Mouse (Mus musculus) stomach, embryonic 15.5 days (tissue): Measurements from ENCODE around the gene Clec2d. TPM values are rescaled to one million over a fixed set of nuclear protein-coding genes. Genes with fewer than 3 reads are reported as not detected.
"Not testable (repeated sequence)": the region's sequence is repeated elsewhere in the genome, so short reads cannot be mapped to it uniquely, and the experiment has no call there.

Experiments
- ATAC-seq: fragments of 200-750 bp; cut with Nextera tagmentation; 2 replicates; pipeline ENCODE4 v1.8.0; 2017; ENCODE audit warnings: low read depth, moderate number of reproducible peaks, moderate TSS enrichment; ENCODE audit not compliant: insufficient read depth, low FRiP score
- H3K27ac ChIP-seq: fragments of 300-500 bp; sonication (generic); 2 replicates; pipeline ENCODE4 v1.5.1; 2015; ENCODE audit warnings: mild to moderate bottlenecking, inconsistent platforms
- H3K27me3 ChIP-seq: fragments of 300-500 bp; sonication (generic); replicated peaks from 2 replicates; pipeline ENCODE4 v1.6.1; 2015; ENCODE audit warnings: inconsistent platforms
- H3K36me3 ChIP-seq: fragments of 300-500 bp; sonication (generic); 2 replicates; pipeline ENCODE4 v1.6.1; 2015; ENCODE audit warnings: inconsistent platforms
- H3K4me1 ChIP-seq: fragments of 300-500 bp; sonication (generic); 2 replicates; pipeline ENCODE4 v1.6.1; 2015; ENCODE audit warnings: inconsistent platforms
- H3K4me2 ChIP-seq: fragments of 300-500 bp; sonication (generic); 2 replicates; pipeline ENCODE4 v1.6.1; 2015; ENCODE audit warnings: mild to moderate bottlenecking, inconsistent platforms
- H3K4me3 ChIP-seq: fragments of 300-500 bp; sonication (generic); replicated peaks from 2 replicates; pipeline ENCODE4 v1.5.1; 2015; ENCODE audit warnings: inconsistent platforms
- H3K9ac ChIP-seq: fragments of 300-500 bp; sonication (generic); 2 replicates; pipeline ENCODE4 v1.6.1; 2015; ENCODE audit warnings: inconsistent platforms
- H3K9me3 ChIP-seq: fragments of 300-500 bp; sonication (generic); 2 replicates; pipeline ENCODE4 v1.6.1; 2016; ENCODE audit warnings: inconsistent platforms
- WGBS: fragments of 180-500 bp; shearing (Covaris S2); methylation state at CpG from one replicate; pipeline ENCODE4 v1.1.7; 2015; 5-methylcytosine and 5-hydroxymethylcytosine counted together
- polyA plus RNA-seq: library from polyadenylated mRNA; unstranded; fragments of >200 nt; fragmentation: Nextera tagmentation; extraction: Ambion mirVana; gene quantifications from 2 replicates; pipeline ENCODE4 v1.2.1, GENCODE M21; 2015

The Clec2d gene
- polyA plus RNA-seq, 1 experiment from 2014 or later = 0.85 TPM

DNA sequence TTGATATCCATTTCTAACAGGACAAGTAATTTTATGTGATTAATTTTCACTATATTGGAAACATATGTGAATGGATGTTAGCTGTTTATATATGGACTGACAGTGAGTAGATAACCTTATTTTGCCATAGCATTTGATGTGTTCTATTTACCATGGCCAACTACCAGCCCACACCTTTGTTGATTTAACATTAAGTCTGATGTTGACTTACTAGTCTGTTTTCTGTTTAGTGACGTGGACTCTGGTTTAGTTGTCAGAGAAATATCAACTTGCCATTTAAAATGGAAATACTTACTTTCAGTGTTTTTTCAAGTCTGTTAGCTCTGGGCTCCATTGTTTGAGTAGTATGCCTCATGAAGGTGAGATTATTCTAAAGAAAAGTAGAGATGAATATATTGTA lies 3.8 kb upstream of the Clec2d start:
- 61% methylated on average over 1 of the region's 1 CpGs for WGBS
- no peaks in the 10 kb centered on the region for H3K36me3 ChIP-seq

DNA sequence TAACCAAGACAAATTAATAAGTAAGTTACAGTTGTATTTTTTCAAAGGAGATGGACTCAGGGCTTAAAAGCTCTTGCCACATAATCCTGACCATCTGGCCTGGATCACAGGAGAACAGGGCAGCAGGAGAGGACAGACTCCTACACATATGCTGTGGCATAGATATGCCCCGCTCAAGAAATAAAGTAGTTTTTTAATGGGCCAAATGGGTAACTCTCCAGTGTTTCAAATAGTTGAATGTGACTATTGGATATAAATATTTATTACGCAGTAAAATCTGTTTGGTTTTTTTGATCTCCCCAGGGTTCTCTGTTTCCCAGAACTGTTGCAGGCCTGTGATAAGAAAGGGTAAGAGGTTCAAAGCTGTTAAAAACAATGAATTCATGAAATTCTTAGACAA lies 1.1 kb upstream of the Clec2d start:
- H3K4me3 ChIP-seq = no peak overlapping the region
- no peaks in the 10 kb centered on the region; the same call in 1 of the 2 replicates for H3K4me1 ChIP-seq
- 68% methylated on average over 2 of the region's 2 CpGs for WGBS
- 0 out of 2 replicates have a peak, but pooled peaks cover 4% of the 10 kb centered on the region for H3K36me3 ChIP-seq
- no peaks in the 10 kb centered on the region for H3K27me3 ChIP-seq
- no peak for ATAC-seq
- no peak overlapping the region for H3K4me2 ChIP-seq
- no peak overlapping the region for H3K9ac ChIP-seq
- H3K9me3 ChIP-seq = no peaks in the 10 kb centered on the region
- H3K27ac ChIP-seq = no peak overlapping the region

More for the DNA sequence above, 3.8 kb upstream of the Clec2d start:
- ATAC-seq = no peak
- Histone ChIP-seq H3K27me3 (no peaks in the 10 kb centered on the region), H3K4me1 (no peaks in the 10 kb centered on the region; the same call in 1 of the 2 replicates), H3K9ac (no peak overlapping the region), H3K9me3 (no peaks in the 10 kb centered on the region), H3K4me2 (no peak overlapping the region), H3K27ac (no peak overlapping the region), H3K4me3 (no peak overlapping the region)

DNA sequence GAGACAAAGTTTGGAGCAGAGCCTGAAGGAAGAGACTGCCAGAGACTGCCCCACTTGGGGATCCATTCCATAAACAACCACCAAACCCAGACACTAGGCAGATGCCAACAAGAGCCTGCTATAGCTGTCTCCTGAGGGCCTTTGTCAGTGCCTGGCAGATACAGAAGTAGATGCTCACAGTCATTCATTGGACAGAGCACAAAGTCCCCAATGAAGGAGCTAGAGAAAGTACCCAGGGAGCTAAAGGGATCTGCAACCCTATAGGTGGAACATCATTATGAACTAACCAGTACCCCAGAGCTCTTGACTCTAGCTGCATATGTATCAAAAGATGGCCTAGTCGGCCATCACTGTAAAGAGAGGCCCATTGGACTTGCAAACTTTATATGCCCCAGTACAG lies 584 bp upstream of the Clec2d start:
- 71% methylated on average over 1 of the region's 1 CpGs for WGBS
- not testable (repeated sequence) for H3K36me3 ChIP-seq, H3K27me3 ChIP-seq, H3K4me2 ChIP-seq, H3K4me1 ChIP-seq, ATAC-seq, H3K4me3 ChIP-seq, H3K9ac ChIP-seq, H3K9me3 ChIP-seq
- H3K27ac ChIP-seq = 0 out of 2 replicates have a peak overlapping the region, but pooled peaks have one; percentile 26

DNA sequence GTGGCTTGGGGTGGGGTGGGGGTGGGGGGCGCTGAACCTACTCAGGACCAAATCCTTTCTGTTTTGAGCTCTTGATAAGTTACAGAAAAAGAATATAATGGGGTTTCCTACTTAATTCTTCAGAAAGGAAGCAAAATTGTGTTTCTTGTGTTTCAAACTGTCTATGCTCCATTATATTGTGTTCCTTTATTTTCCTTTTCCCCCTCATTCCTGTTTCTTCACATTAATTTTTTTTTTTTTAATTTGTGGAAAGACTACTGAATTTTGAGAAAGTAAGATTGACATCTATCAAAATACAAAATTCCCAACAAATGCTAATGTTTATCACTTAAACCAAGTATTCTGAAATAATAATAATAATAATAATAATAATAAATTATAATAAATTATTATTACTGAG lies 834 bp downstream of the Clec2d start:
- no peaks in the 10 kb centered on the region for H3K27me3 ChIP-seq
- peak overlapping the region; percentile 44 for H3K4me3 ChIP-seq
- no peak for ATAC-seq
- WGBS = 19% methylated on average over 1 of the region's 1 CpGs
- H3K9me3 ChIP-seq = no peaks in the 10 kb centered on the region
- H3K4me2 ChIP-seq = peak overlapping the region; percentile 48
- H3K36me3 ChIP-seq = 0 out of 2 replicates have a peak, but pooled peaks cover 11% of the 10 kb centered on the region
- H3K27ac ChIP-seq = peak overlapping the region; percentile 93
- no peaks in the 10 kb centered on the region for H3K4me1 ChIP-seq
- H3K9ac ChIP-seq = no peak overlapping the region; the same call in 1 of the 2 replicates

DNA sequence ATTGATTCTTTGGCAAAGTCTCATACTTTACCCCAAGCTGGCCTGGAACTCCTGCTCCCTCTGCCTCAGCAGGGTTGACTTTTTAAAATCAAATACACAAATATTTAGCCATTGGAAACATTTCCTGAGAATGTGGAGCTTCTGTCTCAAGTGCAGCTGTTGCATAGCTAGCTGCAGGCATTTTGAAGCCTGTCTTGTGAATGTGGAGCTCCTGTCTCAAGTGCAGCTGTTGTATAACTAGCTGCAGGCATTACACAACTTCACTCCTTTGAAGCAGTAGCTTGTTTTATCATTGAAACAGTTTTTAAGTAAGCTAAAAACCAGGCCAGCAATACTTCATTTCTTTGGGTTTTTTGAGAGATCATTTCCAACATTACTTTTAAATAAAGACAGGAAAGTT lies 1.3 kb downstream of the Clec2d start:
- ATAC-seq = no peak
- H3K27me3 ChIP-seq = no peaks in the 10 kb centered on the region
- H3K4me3 ChIP-seq = peak overlapping the region; percentile 42
- peak overlapping the region; percentile 78; the same call in 1 of the 2 replicates for H3K27ac ChIP-seq
- no peaks in the 10 kb centered on the region for H3K9me3 ChIP-seq
- H3K4me2 ChIP-seq = peak overlapping the region; percentile 48
- peaks cover 16% of the 10 kb centered on the region; the same call in 1 of the 2 replicates for H3K36me3 ChIP-seq
- H3K4me1 ChIP-seq = no peaks in the 10 kb centered on the region
- H3K9ac ChIP-seq = no peak overlapping the region

DNA sequence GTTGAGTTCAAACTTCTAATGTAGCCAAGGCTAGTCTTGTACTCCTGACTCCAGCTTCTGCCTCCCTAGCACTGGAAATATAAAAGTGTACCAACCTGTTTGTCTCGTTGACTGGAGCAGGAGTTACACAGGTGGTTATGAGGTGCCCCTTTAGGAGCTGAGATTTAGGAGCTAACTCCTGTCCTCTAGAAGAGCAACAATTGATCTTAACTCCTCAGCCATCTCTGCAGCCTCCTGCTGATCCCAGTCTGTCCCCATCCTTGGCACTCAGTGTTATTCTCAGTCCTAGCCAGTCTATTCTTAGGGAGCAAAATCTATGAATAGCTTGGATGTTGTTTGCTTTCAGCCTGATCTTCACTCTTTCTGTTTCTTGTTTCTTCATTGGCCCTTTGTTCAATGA lies 2.1 kb downstream of the Clec2d start:
- H3K27ac ChIP-seq = peak overlapping the region; percentile 40; the same call in 1 of the 2 replicates

DNA sequence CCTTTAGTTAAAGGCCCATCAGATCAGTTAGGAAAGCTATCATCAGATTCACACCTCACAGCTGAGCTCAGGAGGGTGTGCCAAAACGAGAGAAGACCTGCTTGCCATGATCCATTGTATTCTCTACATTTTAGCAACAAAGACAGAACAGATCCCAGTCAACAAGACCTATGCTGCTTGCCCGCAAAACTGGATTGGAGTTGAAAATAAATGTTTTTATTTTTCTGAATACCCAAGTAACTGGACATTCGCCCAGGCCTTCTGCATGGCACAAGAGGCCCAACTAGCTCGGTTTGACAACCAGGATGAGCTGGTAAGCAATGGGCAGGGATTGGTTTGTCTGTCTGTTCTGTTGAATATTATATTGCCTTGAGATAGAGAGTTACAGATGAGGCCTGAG lies 3.6 kb downstream of the Clec2d start:
- WGBS = 80% methylated on average over 4 of the region's 4 CpGs
- not testable (repeated sequence) for H3K27ac ChIP-seq, H3K27me3 ChIP-seq, H3K4me1 ChIP-seq, H3K9ac ChIP-seq, H3K4me3 ChIP-seq, ATAC-seq, H3K9me3 ChIP-seq
- peaks cover 18% of the 10 kb centered on the region; the same call in 1 of the 2 replicates for H3K36me3 ChIP-seq
- peak overlapping the region; percentile 23; the same call in 1 of the 2 replicates for H3K4me2 ChIP-seq

More for the DNA sequence above, 2.1 kb downstream of the Clec2d start:
- 41% methylated on average over 1 of the region's 1 CpGs for WGBS
- H3K36me3 ChIP-seq = peaks cover 18% of the 10 kb centered on the region; the same call in 1 of the 2 replicates
- peak overlapping the region; percentile 33 for H3K4me3 ChIP-seq
- no peak overlapping the region for H3K9ac ChIP-seq
- H3K27me3 ChIP-seq = no peaks in the 10 kb centered on the region
- no peaks in the 10 kb centered on the region for H3K4me1 ChIP-seq
- peak overlapping the region; percentile 52 for H3K4me2 ChIP-seq
- H3K9me3 ChIP-seq = no peaks in the 10 kb centered on the region
- ATAC-seq = no peak

DNA sequence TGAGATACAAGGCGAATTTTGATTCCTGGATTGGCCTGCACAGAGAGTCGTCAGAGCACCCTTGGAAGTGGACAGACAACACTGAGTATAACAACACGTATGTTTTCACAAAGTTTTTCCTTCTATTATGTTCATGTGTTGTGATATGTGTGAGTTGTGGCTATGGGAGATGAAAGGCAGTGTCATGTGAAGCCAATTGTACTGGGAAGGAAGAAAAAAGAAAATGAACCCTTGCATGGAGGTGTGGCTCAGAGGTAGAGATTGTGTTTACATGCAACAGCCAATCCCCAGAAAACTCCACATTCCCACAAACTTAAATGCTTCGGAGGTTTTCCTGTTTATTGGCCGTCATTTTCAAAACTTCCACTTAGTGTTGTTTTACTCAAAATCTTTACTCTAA lies 4.4 kb downstream of the Clec2d start:
- Histone ChIP-seq H3K4me1 (no peaks in the 10 kb centered on the region), H3K9me3 (no peaks in the 10 kb centered on the region), H3K27ac (no peak overlapping the region), H3K27me3 (no peaks in the 10 kb centered on the region), H3K4me3 (no peak overlapping the region), H3K4me2 (no peak overlapping the region), H3K9ac (no peak overlapping the region), H3K36me3 (peaks cover 18% of the 10 kb centered on the region; the same call in 1 of the 2 replicates)
- WGBS = 67% methylated on average over 5 of the region's 5 CpGs
- ATAC-seq = no peak

DNA sequence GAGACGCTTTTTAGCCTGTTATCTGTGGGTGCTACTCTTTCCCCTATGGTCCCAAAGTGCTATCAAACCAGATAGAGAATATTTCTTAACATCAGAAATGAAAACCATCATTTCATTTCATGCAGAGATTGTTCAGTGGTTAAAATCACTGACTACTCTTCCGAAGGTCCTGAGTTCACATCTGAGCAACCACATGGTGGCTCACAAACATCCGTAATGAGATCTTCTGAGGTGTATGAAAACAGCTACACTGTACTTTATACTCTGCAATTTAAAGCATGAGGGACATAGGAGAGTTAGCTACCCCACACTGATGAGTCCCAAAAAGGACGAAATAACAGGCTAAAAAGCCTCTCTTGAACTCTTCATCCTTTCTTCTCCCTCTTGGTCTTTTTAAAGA lies 5.6 kb downstream of the Clec2d start:
- H3K27ac ChIP-seq = no peak overlapping the region
- no peak overlapping the region for H3K9ac ChIP-seq
- H3K27me3 ChIP-seq = no peaks in the 10 kb centered on the region
- no peaks in the 10 kb centered on the region for H3K4me1 ChIP-seq
- H3K4me3 ChIP-seq = no peak overlapping the region
- ATAC-seq = no peak
- H3K9me3 ChIP-seq = no peaks in the 10 kb centered on the region
- no peak overlapping the region for H3K4me2 ChIP-seq
- H3K36me3 ChIP-seq = peaks cover 18% of the 10 kb centered on the region; the same call in 1 of the 2 replicates
- WGBS = 82% methylated on average over 4 of the region's 4 CpGs

DNA sequence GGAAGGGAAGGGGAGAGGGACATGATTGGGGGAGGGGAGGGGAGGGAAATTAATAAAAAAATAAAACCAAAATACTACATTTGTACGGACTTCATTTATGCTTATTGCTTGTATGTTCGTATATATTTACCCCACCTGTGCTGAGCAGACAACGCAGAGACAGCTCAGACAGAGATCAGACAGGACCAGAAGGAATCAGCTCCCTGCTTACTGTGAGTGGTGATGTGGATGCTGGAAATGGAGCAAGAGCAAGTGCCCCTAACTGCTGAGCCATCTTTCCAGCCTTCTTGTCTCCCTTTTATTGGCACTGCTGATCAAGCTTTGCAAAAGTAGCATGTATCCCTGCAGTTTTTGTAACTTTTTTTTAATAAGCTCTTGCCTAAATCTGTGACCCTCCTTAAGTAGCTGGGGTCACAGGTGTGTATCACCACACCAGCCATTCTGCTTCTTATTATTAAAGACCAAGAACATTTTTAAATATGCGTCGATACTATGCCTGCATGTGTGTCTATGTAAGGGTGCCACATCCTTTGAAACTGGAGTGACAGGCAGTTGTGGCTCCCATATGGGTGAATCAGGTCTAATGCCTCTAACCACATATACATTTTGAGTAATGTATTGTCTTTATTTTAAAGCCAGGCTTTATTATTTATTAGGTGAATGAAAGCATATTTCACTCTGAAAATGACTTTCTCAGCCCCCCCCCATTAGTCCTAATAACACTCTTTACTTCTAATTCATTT lies 6.2 kb downstream of the Clec2d start:
- no peak overlapping the region for H3K9ac ChIP-seq
- H3K4me2 ChIP-seq = no peak overlapping the region
- H3K9me3 ChIP-seq = no peaks in the 10 kb centered on the region
- no peak for ATAC-seq
- peaks cover 18% of the 10 kb centered on the region; the same call in 1 of the 2 replicates for H3K36me3 ChIP-seq
- H3K27ac ChIP-seq = no peak overlapping the region
- no peaks in the 10 kb centered on the region for H3K4me1 ChIP-seq
- 92% methylated on average over 5 of the region's 5 CpGs for WGBS
- no peak overlapping the region for H3K4me3 ChIP-seq
- H3K27me3 ChIP-seq = no peaks in the 10 kb centered on the region

DNA sequence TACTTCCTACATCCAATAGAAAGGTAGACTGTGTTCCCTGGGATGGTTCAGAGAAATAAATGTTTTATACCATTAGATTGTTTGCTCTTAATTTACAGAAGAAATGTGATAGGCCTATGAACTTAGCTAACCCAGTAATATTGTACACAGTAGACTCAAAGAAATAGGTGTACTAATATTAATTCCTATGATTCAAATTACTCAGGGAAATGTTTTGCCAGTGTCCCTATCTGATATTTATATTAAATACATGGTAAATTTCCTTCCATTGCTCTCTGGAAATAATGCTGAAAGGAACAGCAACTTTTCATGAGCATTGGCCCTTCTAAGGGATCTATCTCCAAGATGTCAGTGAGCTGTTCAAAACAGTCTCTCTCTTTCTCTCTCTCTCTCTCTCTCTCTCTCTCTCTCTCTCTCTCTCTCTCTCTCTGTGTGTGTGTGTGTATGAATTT lies 6.8 kb downstream of the Clec2d start:
- Histone ChIP-seq H3K4me2 (no peak overlapping the region), H3K9me3 (no peaks in the 10 kb centered on the region), H3K27ac (no peak overlapping the region), H3K36me3 (peaks cover 18% of the 10 kb centered on the region; the same call in 1 of the 2 replicates), H3K4me1 (no peaks in the 10 kb centered on the region), H3K27me3 (no peaks in the 10 kb centered on the region), H3K9ac (no peak overlapping the region), H3K4me3 (no peak overlapping the region)
- no peak for ATAC-seq

DNA sequence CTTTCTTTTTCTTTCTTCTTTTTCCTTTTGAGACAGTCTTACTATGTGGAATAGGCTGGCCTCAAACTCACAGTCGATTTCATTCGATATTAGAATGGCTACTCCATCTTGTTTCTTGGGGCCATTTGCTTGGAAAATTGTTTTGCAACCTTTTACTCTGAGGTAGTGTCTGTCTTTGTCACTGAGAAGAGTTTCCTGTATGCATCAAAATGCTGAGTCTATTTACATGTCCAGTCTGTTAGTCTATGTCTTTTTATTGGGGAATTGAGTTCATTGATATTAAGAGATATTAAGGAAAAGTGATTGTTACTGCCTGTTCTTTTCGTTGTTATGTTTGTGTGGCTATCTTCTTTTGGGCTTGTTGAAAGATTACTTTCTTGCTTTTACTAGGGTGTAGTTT lies 7.4 kb downstream of the Clec2d start:
- H3K9me3 ChIP-seq, H3K27ac ChIP-seq, H3K9ac ChIP-seq, H3K27me3 ChIP-seq, H3K4me1 ChIP-seq, ATAC-seq, H3K4me3 ChIP-seq, H3K4me2 ChIP-seq: not testable (repeated sequence)
- peaks cover 18% of the 10 kb centered on the region; the same call in 1 of the 2 replicates for H3K36me3 ChIP-seq
- WGBS = 86% methylated on average over 3 of the region's 3 CpGs
